Mouse (Mus musculus): ENCODE results near the gene Plekhg5.

Gene Plekhg5

DNA sequence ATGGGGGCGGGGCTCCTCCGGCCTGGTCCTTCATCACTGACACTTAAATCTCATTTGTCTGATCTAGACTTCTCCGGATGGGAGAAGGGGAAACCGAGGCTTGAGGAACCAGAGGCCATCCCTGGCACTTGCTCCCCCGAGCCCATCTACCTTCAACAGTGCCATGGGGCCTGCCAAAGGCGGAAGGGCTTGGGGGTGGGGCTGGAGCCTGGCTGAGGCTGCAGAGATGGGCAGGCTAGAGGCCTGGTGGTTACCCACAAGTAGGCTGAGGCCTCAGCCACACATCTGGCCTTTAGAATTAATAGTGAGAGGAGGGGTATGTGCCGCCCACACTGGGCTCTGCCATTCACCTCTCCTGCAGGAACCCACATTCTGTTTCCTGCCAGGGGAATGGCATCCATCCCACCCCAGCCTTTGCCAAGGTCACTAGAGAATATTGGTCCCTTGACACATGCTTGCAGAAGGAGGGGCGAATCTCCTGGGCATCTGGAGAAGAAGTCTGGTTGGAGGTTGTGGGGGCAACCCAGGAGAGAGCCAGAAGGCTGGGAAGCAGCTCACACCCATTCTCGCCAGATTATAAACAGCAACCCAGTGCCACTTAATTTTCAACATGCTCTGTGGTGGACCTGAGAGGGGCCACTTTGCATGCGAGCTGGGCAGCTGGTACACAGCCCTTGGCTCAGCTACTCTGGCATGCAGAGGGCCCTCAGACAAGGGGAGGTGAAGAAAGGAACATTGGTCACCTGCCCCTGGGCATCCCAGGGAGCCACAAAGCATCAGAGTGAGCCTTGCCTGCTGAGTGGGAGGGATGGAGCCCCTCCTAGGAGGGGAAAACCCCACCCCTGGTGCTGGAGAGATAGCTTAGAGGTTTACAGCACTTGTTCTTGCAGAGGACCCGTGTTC lies 1.6 kb upstream of the Plekhg5 start:
- in situ Hi-C loops (cut with MseI, MboI): no loop called here

DNA sequence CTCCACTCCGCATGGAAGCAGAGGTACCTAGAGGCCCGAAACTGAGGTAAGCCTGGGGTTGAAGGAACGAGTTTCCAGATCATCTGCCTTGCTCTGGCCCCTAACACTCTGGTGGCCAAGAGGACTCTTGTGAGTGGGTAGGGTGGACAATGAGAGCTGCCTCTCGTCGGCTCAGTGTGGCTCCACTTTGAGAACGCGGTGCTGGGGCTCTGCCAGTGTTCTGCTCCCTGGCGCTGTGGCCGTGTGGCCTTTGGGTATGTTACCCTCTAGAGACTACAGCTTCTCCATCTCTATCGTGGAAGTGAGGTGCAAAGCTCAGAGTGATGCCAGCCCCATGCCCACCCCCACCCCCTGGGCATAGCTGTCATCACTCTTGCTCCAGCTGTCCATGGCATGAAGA lies 357 bp downstream of the Plekhg5 start:
- in situ Hi-C loops (cut with MseI, MboI): no loop called here

- in situ Hi-C loops (cut with MseI, MboI): no loop called here
Observed at GRCm38 (mm10) chr4:152073715-152074114, 1.4 kb downstream of the Plekhg5 start.

GRCm38 (mm10) chr4:152074548-152074947 lies 2.2 kb downstream of the Plekhg5 start:
- in situ Hi-C loops (cut with MseI, MboI): no loop called here

GRCm38 (mm10) chr4:152077191-152077590 lies 4.9 kb downstream of the Plekhg5 start:
- in situ Hi-C loops (cut with MseI, MboI): no loop called here

- in situ Hi-C loops (cut with MseI, MboI): no loop called here
Observed at GRCm38 (mm10) chr4:152078105-152078530, 5.8 kb downstream of the Plekhg5 start.

- in situ Hi-C loops (cut with MseI, MboI): no loop called here
Observed at GRCm38 (mm10) chr4:152079261-152079660, 7.0 kb downstream of the Plekhg5 start.

- in situ Hi-C loops (cut with MseI, MboI): no loop called here
Observed at GRCm38 (mm10) chr4:152079931-152080330, 7.6 kb downstream of the Plekhg5 start.

GRCm38 (mm10) chr4:152083611-152084220 lies 11.4 kb downstream of the Plekhg5 start:
- in situ Hi-C loops (cut with MseI, MboI): no loop called here

DNA sequence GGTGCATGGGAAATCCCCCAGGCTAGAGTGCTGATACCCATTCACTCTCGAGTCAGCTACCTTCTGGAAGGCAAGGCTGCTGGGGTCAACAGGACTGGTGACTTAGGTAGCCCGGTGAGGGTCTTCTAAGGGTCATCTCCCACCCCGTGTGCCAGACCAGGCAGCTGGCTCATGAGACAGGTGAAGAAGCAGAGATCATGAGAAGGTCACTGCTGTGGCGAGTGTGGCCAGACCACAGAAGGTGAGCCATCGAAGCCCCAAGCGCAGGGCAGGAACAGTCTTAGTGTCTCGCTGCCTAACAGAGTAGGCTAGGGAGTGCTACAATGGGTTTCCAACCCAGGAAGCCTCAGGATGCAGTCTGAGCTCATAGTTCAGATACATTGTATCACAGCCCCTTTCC lies 12.3 kb downstream of the Plekhg5 start:
- in situ Hi-C loops (cut with MseI, MboI): no loop called here

- in situ Hi-C loops (cut with MseI, MboI): no loop called here
Observed at GRCm38 (mm10) chr4:152086505-152087210, 14.4 kb downstream of the Plekhg5 start.

DNA sequence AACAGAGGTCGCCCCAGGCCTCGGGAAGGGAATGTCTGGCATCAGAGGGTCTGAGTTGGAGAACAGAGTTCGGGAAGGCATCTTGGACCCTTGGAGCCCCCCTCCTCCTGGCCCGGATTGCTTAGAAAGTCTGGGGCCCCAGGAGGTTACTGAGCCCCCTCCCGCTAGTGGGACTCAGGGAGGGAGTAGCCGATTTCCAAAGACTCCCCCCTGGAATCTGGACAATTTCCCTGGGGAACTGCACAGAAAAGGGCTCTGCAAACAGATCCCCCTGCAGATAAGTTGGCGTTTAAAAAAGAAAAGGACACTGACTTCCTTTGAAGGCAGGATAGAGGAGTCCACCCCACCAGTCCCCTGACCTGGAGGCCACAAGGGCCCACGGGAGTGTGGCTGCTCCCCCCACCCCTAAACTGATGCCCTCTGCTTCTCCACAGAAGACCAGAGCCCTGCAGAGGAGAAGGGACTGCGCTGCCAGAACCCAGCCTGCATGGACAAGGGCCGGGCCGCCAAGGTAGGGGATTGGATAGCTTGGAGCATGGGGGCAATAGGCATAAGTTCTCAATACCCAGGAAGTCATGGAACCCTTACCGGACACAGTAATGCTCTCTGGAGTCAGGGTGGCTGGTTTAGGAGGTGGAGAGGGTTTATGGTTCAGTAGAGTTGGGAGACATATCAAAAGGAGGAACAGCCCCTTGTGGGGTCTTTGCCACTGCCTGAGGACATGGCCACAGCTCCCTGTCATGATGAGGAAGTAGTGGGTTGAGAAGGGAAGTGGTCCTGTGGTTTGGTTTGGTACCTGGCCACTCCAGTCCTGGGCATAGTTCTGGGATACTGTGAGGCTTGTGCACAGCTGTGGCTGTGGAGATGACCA lies 15.1 kb downstream of the Plekhg5 start:
- in situ Hi-C loops (cut with MseI, MboI): no loop called here

DNA sequence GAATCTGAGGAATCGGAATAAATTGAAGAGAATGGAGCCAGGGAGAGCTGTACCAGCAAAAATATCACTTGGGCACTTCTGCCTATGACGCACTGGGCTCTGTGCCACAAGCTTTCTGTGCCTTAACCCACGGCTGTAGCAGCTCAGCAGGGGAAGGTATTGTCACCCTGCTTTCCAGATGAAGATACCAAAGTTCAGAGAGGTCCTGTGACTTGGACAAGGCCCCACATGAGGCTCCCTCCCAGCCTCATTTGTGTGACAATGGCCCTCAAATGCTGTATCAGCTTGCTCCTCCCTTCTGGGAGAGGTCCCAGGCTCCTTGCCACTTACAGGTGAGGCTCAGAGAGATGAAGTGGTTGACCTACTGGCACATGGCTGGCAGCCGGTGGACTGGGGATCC lies 15.8 kb downstream of the Plekhg5 start:
- in situ Hi-C loops (cut with MseI, MboI): no loop called here

DNA sequence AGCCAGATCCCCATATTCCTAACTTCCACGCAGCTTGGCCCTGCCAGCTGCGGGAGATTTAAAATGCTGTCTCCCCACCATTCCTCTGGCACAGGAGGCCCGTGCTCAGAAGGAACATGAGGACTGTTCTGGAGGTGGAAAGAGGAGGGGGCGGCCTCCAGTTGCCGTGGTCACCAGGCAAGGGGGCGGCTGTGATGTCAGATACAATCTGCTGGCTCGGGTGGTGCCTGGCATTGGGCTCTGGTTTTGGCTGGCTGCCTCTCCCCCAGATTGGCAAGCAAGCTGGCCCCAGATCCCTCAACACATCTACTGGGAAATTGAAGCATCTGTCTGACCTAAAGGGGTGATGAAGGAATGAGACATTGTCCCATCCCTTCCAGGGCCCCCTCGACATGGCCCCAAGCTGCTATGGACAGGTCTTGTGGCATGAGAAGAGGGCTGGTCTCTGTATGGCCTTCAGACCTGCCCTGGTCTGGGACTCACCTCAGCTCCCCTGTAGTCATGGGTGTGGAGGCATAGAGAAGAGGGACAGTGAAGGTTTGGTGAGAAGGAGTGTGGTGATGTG lies 16.3 kb downstream of the Plekhg5 start:
- in situ Hi-C loops (cut with MseI, MboI): no loop called here

DNA sequence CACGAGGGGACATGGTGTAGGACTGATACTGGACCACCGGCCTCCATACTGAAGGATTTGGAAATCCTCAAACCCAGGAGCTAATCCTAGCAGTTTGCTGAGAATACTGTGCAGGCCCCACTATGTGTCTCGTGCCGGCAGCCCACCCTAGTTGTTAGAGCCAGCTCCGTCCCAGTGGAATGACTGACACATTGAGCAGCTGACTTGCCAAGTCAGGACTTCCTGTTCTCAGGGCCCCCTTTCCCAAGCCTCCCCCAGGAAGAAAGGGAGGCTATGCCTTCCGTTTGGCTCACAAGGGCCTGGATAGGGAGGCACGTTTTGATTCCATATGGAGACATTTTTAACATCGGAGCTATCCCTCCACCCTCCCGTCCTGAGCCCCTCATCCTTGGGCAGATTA lies 17.9 kb downstream of the Plekhg5 start:
- in situ Hi-C loops (cut with MseI, MboI): no loop called here

GRCm38 (mm10) chr4:152092751-152093293 lies 20.5 kb downstream of the Plekhg5 start:
- in situ Hi-C loops (cut with MseI, MboI): no loop called here

DNA sequence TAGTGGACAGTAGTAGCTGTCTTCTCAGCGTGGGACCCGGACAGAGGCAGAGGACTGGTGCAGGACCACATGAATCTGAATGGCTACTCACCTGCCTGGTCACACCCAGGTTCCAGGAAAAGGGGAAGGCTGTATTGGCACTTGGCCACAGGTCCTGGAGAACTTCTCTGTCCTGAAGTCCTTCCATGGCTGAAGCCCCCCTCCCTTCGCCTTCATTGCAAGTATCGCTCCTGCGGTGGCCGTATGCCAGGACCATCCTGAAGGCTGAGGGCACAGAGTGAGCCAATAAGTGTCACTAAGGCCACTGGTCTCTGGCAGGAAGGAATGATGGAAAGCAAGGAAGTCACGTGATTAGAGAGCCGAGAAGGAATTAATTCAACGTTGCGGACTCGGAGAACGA lies 21.9 kb downstream of the Plekhg5 start:
- in situ Hi-C loops (cut with MseI, MboI): no loop called here

- in situ Hi-C loops (cut with MseI, MboI): no loop called here
Observed at GRCm38 (mm10) chr4:152095937-152096910, 23.9 kb downstream of the Plekhg5 start.

DNA sequence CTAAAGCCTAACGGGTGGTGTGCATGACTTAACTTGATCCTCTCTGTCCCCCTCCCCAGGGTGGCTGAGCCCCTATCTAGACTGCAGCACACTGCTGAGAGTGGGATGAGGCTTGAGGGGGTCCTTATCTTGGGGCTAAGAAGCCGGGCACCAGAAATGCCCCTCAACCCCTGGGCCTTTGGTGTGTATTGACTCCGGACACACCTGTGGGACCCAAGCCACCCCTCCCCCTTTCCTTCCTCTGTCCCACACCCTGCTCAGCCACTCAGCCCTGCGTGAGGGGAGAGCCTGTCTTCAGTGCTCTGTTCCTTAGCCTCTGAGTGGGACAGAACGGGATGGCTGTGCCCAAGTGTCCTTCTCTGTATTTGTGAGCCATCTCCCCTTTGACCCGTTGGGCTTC lies 24.6 kb downstream of the Plekhg5 start:
- in situ Hi-C loops (cut with MseI, MboI): no loop called here
